ENCODE assay signal across 8 mouse cellular contexts in the genomic region with DNA sequence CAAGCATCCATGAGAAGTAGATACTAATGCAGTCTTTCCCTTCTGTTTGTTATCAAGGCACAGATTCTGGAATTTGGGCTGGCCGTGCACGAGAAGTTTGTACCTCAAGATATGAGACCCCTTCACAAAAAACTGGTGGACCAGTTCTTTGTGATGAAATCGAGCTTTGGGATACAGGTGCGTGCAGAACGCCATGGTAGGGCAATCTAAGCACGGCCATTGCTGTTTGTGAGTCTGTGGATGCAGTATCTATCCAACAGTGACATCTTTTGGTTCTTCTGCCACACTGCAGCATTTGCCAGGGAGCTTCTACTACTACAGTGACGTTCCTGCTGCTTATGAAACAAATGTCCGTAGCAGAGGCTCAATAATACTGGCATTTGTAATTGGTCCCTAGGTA.
DNase-seq lines count a peak whose midpoint lies in the region; ATAC-seq and TF ChIP-seq lines count a peak whose summit lies in the region.

No protein-coding gene starts in this region.

- H3K4me3 ChIP-seq in liver, embryonic 14.5 days (ENCODE audit: insufficient read depth in 1 of 2, low read depth in 2 of 2, low read length in 2 of 2), result no peak overlapping the region
- H3K4me3 ChIP-seq in liver, embryonic 12.5 days, result no peak overlapping the region
- no peak overlapping the region for H3K4me3 ChIP-seq in kidney, embryonic 16.5 days (ENCODE audit: low read length)
- H3K4me3 ChIP-seq in neural tube, embryonic 14.5 days (ENCODE audit: low read depth, low read length), result no peak overlapping the region

- H3K4me2 ChIP-seq in liver, embryonic 14.5 days (ENCODE audit: low read depth), result no peak overlapping the region
- H3K4me2 ChIP-seq in liver, embryonic 12.5 days, result no peak overlapping the region
- H3K4me2 ChIP-seq in kidney, embryonic 16.5 days (replicated peaks; ENCODE audit: low read depth, low read length), result no peak overlapping the region
- H3K4me2 ChIP-seq in neural tube, embryonic 14.5 days (ENCODE audit: low read depth, low read length), result no peak overlapping the region

- no peaks in the 10 kb centered on the region for H3K36me3 ChIP-seq in liver, embryonic 14.5 days (replicated peaks; ENCODE audit: control insufficient read depth, insufficient read depth, low read depth)
- H3K36me3 ChIP-seq in liver, embryonic 12.5 days, result no peaks in the 10 kb centered on the region
- no peaks in the 10 kb centered on the region for H3K36me3 ChIP-seq in kidney, embryonic 16.5 days (ENCODE audit: insufficient read depth, low read length)
- peaks cover 12% of the 10 kb centered on the region; the same call in 1 of the 2 replicates for H3K36me3 ChIP-seq in neural tube, embryonic 14.5 days (ENCODE audit: control insufficient read depth, insufficient read depth, low read length)

- H3K27ac ChIP-seq in liver, embryonic 14.5 days, result no peak overlapping the region
- no peak overlapping the region for H3K27ac ChIP-seq in liver, embryonic 12.5 days
- no peak overlapping the region for H3K27ac ChIP-seq in kidney, embryonic 16.5 days (ENCODE audit: low read length)
- no peak overlapping the region for H3K27ac ChIP-seq in neural tube, embryonic 14.5 days (ENCODE audit: low read depth, low read length)

- no peak overlapping the region for H3K9ac ChIP-seq in liver, embryonic 14.5 days (replicated peaks)
- no peak overlapping the region for H3K9ac ChIP-seq in liver, embryonic 12.5 days
- no peak overlapping the region for H3K9ac ChIP-seq in kidney, embryonic 16.5 days (replicated peaks; ENCODE audit: low read length)
- no peak overlapping the region for H3K9ac ChIP-seq in neural tube, embryonic 14.5 days (replicated peaks; ENCODE audit: low read depth, low read length)

- H3K9me3 ChIP-seq in liver, embryonic 14.5 days (ENCODE audit: control insufficient read depth, low read length), result no peaks in the 10 kb centered on the region
- H3K9me3 ChIP-seq in liver, embryonic 12.5 days (replicated peaks), result no peaks in the 10 kb centered on the region
- H3K9me3 ChIP-seq in kidney, embryonic 16.5 days (ENCODE audit: low read length), result no peaks in the 10 kb centered on the region
- H3K9me3 ChIP-seq in neural tube, embryonic 14.5 days (ENCODE audit: control insufficient read depth, low read length), result no peaks in the 10 kb centered on the region

- no peak for TF ChIP-seq EP300 in liver, embryonic 14.5 days (IDR thresholded peaks at IDR 0.05; ENCODE audit: low read depth)

- peak; percentile 64 for TF ChIP-seq CTCF in liver, embryonic 14.5 days (IDR thresholded peaks at IDR 0.05; ENCODE audit: low read depth)

- peak; percentile 49 to 50 for DNase-seq in cerebellum, postnatal 10 days
- DNase-seq in cerebellum, postnatal 36 days, result no peak
- no peak for DNase-seq in liver, embryonic 14.5 days (ENCODE audit: low read depth in 3 of 3, low spot score in 3 of 3)
- peak; percentile 64 for DNase-seq in R1 (ENCODE audit: low read depth, low spot score)
- DNase-seq in spleen, postnatal 36 days (ENCODE audit: low spot score in 2 of 2), result no peak

- WGBS in liver, embryonic 14.5 days (ENCODE audit: insufficient replicate concordance), result 53% methylated on average over 8 of the region's 8 CpGs
- 53% methylated on average over 8 of the region's 8 CpGs for WGBS in liver, embryonic 12.5 days (ENCODE audit: insufficient replicate concordance)
- WGBS in kidney, embryonic 16.5 days, result 74% methylated on average over 8 of the region's 8 CpGs
- WGBS in neural tube, embryonic 14.5 days, result 59% methylated on average over 8 of the region's 8 CpGs

- no peaks in the 10 kb centered on the region for H3K27me3 ChIP-seq in liver, embryonic 14.5 days (ENCODE audit: control insufficient read depth, insufficient read depth, low read length)
- H3K27me3 ChIP-seq in liver, embryonic 12.5 days (replicated peaks), result no peaks in the 10 kb centered on the region
- no peaks in the 10 kb centered on the region for H3K27me3 ChIP-seq in kidney, embryonic 16.5 days (ENCODE audit: insufficient read depth, low read length)
- no peaks in the 10 kb centered on the region for H3K27me3 ChIP-seq in neural tube, embryonic 14.5 days (ENCODE audit: control insufficient read depth, insufficient read depth, low read length)

- no peak for ATAC-seq in liver, embryonic 14.5 days (ENCODE audit: insufficient read depth)
- no peak for ATAC-seq in liver, embryonic 12.5 days
- peak; percentile 19; the same call in 1 of the 2 replicates for ATAC-seq in kidney, embryonic 16.5 days (ENCODE audit: low FRiP score, low TSS enrichment)
- peak; percentile 69; the same call in 1 of the 2 replicates for ATAC-seq in neural tube, embryonic 14.5 days (ENCODE audit: low read depth)

- H3K4me1 ChIP-seq in liver, embryonic 14.5 days (replicated peaks; ENCODE audit: control insufficient read depth in 2 of 2, insufficient read depth in 2 of 2, low read length in 1 of 2), result no peaks in the 10 kb centered on the region
- no peaks in the 10 kb centered on the region for H3K4me1 ChIP-seq in liver, embryonic 12.5 days
- H3K4me1 ChIP-seq in kidney, embryonic 16.5 days (ENCODE audit: insufficient read depth, low read length), result no peaks in the 10 kb centered on the region
- H3K4me1 ChIP-seq in neural tube, embryonic 14.5 days (ENCODE audit: control insufficient read depth, insufficient read depth, low read length), result no peaks in the 10 kb centered on the region

Comparison
In these comparisons a context has a peak if more than half of its experiments do, and no peak if none do; other contexts are left out.
1. DNase-seq: peak in cerebellum, postnatal 10 days (2 of 2) and R1 (single experiment); none in cerebellum, postnatal 36 days (0 of 2), liver, embryonic 14.5 days (0 of 3) and spleen, postnatal 36 days (0 of 2).
2. ATAC-seq: peak in kidney, embryonic 16.5 days (single experiment) and neural tube, embryonic 14.5 days (single experiment); none in liver, embryonic 14.5 days (single experiment) and liver, embryonic 12.5 days (single experiment).